Mouse (Mus musculus): ENCODE measurements at regions not wholly inside any gene's neighbourhood (a gene's known extent, or its start where the extent isn't known, plus 50 kb on each side); places are given as distances from the start of the nearest gene placed in this dataset.

GRCm38 (mm10) chr13:99748128-99748527 lies 152.8 kb downstream of the Cartpt start:
- TF ChIP-seq GATA1 (IDR thresholded peaks at IDR 0.05; ENCODE audit: low read length) (no peak), TAL1 (IDR thresholded peaks at IDR 0.05; ENCODE audit: low read length) (0 out of 3 replicates have a peak, but pooled peaks have one; percentile 8)
